Mouse (Mus musculus) monocyte, adult 59 days (primary cell): ENCODE data around the gene Epb41l5. TPM values are rescaled to one million over a fixed set of nuclear protein-coding genes. Genes with fewer than 3 reads are reported as not detected.

Experiments used
- total RNA-seq, 2 experiments: library from RNA; stranded (reverse); gene quantifications; one replicate each; pipeline ENCODE4 v1.2.4; 2023

Epb41l5 gene
- under 1 TPM; 0.24 to 0.30 TPM for total RNA-seq

DNA sequence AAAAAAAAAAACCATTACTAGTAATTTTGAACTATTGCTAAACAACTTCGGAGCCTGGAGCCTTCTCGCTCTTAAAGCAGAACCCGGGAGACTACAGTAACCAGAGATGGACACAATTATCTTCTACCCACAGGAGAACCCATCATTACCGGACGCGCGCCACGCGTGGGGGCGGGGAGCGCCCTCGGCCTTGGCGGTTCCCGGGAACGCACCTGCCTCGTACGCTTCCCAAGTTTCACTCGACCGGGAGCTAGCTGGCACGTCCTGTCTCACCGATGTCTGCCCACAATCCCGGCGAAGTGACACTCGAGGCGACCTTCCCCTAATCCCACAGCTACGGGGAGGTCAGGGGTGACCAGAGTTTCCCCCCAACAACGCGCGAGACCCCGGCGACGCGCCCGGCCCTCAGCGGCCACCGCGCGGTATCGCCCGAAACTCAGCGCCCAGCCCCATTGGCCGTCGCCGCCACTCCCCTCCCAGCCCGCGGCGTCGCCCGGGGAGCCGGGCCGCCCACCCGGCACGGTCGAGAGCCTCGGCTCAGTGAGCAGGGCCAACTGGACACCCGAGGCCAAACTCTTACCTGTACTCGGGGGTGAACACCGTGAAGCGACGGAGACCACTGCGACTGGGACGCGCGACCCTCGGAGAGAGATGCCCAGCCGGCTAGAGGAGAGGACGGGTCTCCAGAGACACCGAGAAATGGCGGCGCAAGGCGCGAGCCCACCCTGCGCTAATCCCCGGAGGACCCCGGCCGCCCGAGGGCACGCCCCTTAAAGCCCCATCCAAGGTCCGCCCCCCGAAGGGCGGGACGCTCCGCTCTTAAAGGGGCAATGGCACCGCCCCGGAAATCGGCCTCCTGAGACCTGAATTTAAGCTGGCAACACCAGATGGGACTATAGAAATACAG lies at the start of gene Epb41l5:
Gene Epb41l5, minus strand, starts transcription at position 796 of the 907 bp plus-strand sequence.

DNA sequence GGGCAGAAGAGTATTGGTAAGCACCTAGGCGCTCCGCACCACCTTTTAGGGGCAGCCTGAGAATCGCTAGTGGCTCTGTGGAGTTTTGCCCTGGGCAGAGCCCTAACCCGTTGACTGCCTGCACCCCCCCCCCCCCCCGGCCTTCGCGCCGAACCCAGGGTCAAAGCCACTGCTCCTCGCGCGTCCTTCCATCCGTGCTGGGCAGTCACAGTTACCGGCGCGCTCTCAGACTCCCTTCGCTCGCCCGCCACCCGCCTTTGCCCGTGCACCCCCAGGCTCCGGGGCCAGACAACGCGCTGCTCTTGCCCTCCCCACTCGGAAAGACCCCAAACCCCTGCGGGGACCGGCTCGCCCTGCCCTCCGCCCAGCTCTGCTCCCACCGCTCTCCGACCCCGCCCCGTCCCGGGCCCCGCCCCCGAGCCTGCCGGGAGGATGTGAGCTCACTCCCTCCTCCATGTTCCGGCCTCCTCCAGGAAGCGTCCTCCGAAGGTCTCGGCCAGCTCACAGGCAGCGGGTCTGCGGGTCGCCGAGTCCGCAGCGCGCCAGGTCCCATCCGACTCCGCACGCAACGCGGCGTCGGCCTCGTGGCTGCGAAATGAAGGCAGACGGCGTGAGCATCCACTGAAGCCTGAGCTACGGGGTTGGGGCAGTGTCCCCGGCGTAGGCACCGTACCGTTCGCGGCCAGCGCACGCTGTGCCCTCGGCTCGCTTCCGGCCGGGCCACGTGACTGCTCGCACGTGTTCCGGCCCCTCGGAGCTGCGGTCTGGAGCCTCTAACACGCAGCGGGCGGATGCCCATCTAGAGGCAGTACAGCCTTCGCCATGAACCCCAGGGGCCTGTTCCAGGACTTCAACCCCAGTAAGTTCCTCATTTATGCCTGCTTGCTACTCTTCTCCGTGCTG lies 122.9 kb downstream of the Epb41l5 start, which contains the start of gene Tmem185b:
Gene Tmem185b, plus strand, starts transcription at position 472 of the 903 bp plus-strand sequence.

DNA sequence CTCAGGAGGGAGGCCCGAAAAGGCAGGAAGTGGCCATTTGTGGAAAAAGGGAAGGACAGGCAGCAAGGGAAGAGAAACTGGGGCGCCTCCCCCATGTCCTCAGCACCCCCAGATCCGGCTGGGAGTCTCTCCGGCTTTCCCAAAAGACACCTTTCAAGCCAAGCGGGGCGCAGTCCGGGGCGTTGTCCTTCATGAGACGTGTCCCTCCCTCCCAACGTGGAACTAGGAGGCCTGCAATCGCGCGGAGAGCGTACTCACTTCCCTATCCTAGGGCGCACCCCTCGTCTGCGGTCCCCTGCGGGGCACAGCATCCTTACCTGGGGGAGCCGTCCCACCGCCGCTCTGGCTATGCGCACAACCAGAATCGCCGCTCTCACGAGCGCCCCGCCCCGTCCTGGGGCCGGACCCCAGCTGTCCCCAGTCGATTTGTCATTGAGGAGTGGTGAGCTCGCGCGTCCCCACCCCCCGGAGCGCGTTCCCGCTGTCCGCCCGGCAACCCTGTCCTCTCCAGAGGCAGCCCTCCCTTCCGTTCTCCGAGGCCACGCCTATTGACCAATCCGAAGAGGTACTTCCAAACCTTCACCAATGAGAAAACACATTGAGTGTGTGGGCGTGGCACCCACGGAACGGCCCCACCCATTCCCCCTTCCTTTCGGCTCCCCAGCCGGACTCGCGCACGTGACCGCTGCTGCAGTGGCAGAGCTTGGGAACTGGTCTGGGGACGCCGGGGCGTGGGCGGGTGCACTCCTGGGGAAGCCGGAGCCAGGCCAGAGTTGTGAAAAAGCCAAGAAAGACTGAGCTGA lies 144.3 kb downstream of the Epb41l5 start, which contains the start of gene Ralb:
Gene Ralb, minus strand, starts transcription at position 535 of the 803 bp plus-strand sequence.

Other genes with a start within 250 kb of the Epb41l5 start
- gene Inhbb, start 226.8 kb downstream of the Epb41l5 start, total RNA-seq, result not detected
- gene Ralb, start 144.2 kb downstream of the Epb41l5 start, total RNA-seq, result 10 to 100 TPM; 92.8 to 93.1 TPM
- 10 to 100 TPM; 40.5 to 47.7 TPM for gene Tmem185b, start 122.8 kb downstream of the Epb41l5 start, total RNA-seq
- gene Ptpn4, start 188.6 kb upstream of the Epb41l5 start, total RNA-seq, result 10 to 100 TPM in 1 of 2 experiments, 1 to 10 TPM in 1; 8.1 to 10.7 TPM